Mouse (Mus musculus) heart, postnatal 0 days (tissue): Measurements from ENCODE around the gene Ak3.

Experiments used
- CTCF ChIP-seq: IDR thresholded peaks from 2 replicates; pipeline ENCODE4 v1.5.1; 2016; ENCODE audit warnings: antibody characterized with exemption, control low read depth, low read depth
- EP300 ChIP-seq: IDR thresholded peaks from 2 replicates; pipeline ENCODE4 v1.6.1; 2016; ENCODE audit warnings: antibody characterized with exemption, low read depth

DNA sequence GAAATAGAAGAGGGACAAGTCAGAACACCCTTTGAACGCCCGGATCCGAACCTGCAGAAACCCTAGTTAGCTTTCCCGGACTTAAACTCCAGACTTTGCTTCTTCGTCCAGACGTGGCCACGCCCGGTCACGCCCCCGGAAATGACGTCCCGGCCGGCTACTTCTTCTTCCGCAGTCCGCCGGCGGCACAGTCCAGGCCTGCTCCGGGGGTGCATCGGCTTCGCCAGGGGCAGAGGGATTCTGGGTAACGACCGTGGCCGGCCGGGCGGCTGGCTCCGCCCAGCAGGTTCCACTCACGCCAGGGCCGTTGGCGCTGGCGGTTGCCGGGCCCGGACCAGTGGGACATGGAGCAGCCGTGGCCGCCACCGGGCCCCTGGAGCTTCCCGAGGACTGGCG is 57.6 kb downstream of the Ak3 start, which contains the start of gene Cdc37l1:
- no peak for TF ChIP-seq CTCF
- no peak; the same call in 1 of the 2 replicates for TF ChIP-seq EP300
